Mouse (Mus musculus) right cerebral cortex, postnatal 14 days (tissue): ENCODE data around the gene Hist1h2bf.
A peak's percentile ranks its signal among the peaks of the same experiment; 100 is the strongest.
"Not testable (repeated sequence)": the region's sequence is repeated elsewhere in the genome, so short reads cannot be mapped to it uniquely, and the experiment has no call there.

Source experiments
- DNase-seq: peaks from one replicate; pipeline ENCODE4 v3.0.0; 2022

The Hist1h2bf gene

GRCm38 (mm10) chr13:23586099-23586939 is 12.3 kb upstream of the Hist1h2bf start:
- DNase-seq, result no peak

GRCm38 (mm10) chr13:23585442-23586098 is 11.6 kb upstream of the Hist1h2bf start:
- peak; percentile 43 for DNase-seq

GRCm38 (mm10) chr13:23585029-23585441 is 11.0 kb upstream of the Hist1h2bf start:
- DNase-seq, result peak; percentile 69

GRCm38 (mm10) chr13:23584331-23584730 is 10.3 kb upstream of the Hist1h2bf start:
- no peak for DNase-seq

GRCm38 (mm10) chr13:23583387-23584068 is 9.5 kb upstream of the Hist1h2bf start:
- DNase-seq, result no peak

GRCm38 (mm10) chr13:23582219-23583056 is 8.4 kb upstream of the Hist1h2bf start:
- no peak for DNase-seq

GRCm38 (mm10) chr13:23581408-23582218 is 7.6 kb upstream of the Hist1h2bf start, which contains the start of gene Hist1h4d:
Gene Hist1h4d, plus strand, starts transcription at chr13:23581598.
- peak; percentile 81 for DNase-seq

GRCm38 (mm10) chr13:23577835-23578234 is 3.8 kb upstream of the Hist1h2bf start:
- DNase-seq, result no peak

- DNase-seq, result no peak
Measured at GRCm38 (mm10) chr13:23576906-23577639, 3.1 kb upstream of the Hist1h2bf start.

- no peak for DNase-seq
Measured at GRCm38 (mm10) chr13:23576351-23576881, 2.4 kb upstream of the Hist1h2bf start.

GRCm38 (mm10) chr13:23575864-23576313 is 1.9 kb upstream of the Hist1h2bf start:
- not testable (repeated sequence) for DNase-seq

GRCm38 (mm10) chr13:23575271-23575851 is 1.4 kb upstream of the Hist1h2bf start, which contains the start of gene Hist1h3d:
Gene Hist1h3d, plus strand, starts transcription at chr13:23575763.
- DNase-seq, result no peak

- DNase-seq, result not testable (repeated sequence)
Measured at GRCm38 (mm10) chr13:23574546-23575170, 662 bp upstream of the Hist1h2bf start.

GRCm38 (mm10) chr13:23573034-23573897 is 730 bp downstream of the Hist1h2bf start:
- peak; percentile 10 for DNase-seq

GRCm38 (mm10) chr13:23572218-23573033 is 1.6 kb downstream of the Hist1h2bf start:
- no peak for DNase-seq

GRCm38 (mm10) chr13:23571504-23572217 is 2.3 kb downstream of the Hist1h2bf start:
- not testable (repeated sequence) for DNase-seq

- DNase-seq, result peak; percentile 34
Measured at GRCm38 (mm10) chr13:23571022-23571503, 2.9 kb downstream of the Hist1h2bf start, which contains the start of the genes Hist1h2ae and Hist1h2bg. Gene Hist1h2ae, minus strand, starts transcription at chr13:23571220. Gene Hist1h2bg, plus strand, starts transcription at chr13:23571396.
